In the genomic region with DNA sequence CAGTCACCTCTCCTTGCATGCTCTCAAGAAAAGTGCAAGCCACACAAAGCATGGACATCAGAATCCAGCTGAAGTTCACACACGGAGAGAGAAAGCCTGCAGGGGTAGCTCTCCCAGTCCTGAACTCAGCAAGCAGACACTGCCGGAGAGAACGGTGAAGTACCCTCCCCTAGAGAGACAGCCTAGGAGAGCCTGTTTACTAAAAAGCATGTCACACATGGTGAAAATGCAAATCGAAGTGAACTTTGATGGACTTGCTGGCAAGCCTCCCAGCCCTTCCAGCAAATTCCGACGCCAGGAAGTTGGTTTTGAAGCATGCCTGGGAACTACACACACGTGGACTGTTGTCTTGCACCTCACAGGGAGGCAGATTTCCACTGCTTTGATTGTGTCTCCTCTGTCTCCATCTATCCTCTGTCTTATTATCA, we compare ENCODE assay signal across 9 mouse cellular contexts. TPM values are rescaled to one million over a fixed set of nuclear protein-coding genes. Genes with fewer than 3 reads are reported as not detected.
DNase-seq lines count a peak whose midpoint lies in the region; ATAC-seq and TF ChIP-seq lines count a peak whose summit lies in the region.
"Had no signal": no experiment of that assay in that cellular context is flagged by ENCODE, and none has a peak within 500 bp of the region (broad histone marks: within the 10 kb centered on the region; RNA-seq: fewer than 3 reads in every experiment).

No protein-coding gene starts in this region.

- DNase-seq in liver, adult 2 months (ENCODE audit: extremely low read depth, low read depth, low spot score), result peak; percentile 75
- DNase-seq in liver, result no peak
- peak; percentile 69 for DNase-seq in hindbrain, postnatal 0 days (ENCODE audit: low spot score)
- peak; percentile 34 for DNase-seq in lung, postnatal 25 days (ENCODE audit: low spot score)
- DNase-seq in right cerebral cortex, postnatal 25 days, result no peak
- no peak for DNase-seq in urinary bladder, adult 2 months (ENCODE audit: low spot score)
- DNase-seq in embryo, embryonic 10 days (ENCODE audit: low spot score), result no peak
- DNase-seq: gastrocnemius, postnatal 14 days had no signal

- no peak overlapping the region for H3K27ac ChIP-seq in liver, adult 2 months (replicated peaks; ENCODE audit: insufficient read depth, low read depth, low read length)
- peak overlapping the region; percentile 92 for H3K27ac ChIP-seq in embryonic facial prominence, embryonic 13.5 days
- 0 out of 2 replicates have a peak overlapping the region, but pooled peaks have one; percentile 45 for H3K27ac ChIP-seq in hindbrain, postnatal 0 days

- H3K36me3 ChIP-seq in liver, adult 2 months (ENCODE audit: control insufficient read depth, insufficient read depth, low read length), result no peaks in the 10 kb centered on the region
- H3K36me3 ChIP-seq in embryonic facial prominence, embryonic 13.5 days, result no peaks in the 10 kb centered on the region
- no peaks in the 10 kb centered on the region for H3K36me3 ChIP-seq in hindbrain, postnatal 0 days (ENCODE audit: insufficient read depth, low read length)

- H3K27me3 ChIP-seq in liver, adult 2 months (ENCODE audit: control insufficient read depth, insufficient read depth, low read length), result no peaks in the 10 kb centered on the region
- H3K27me3 ChIP-seq in embryonic facial prominence, embryonic 13.5 days, result no peaks in the 10 kb centered on the region
- no peaks in the 10 kb centered on the region for H3K27me3 ChIP-seq in hindbrain, postnatal 0 days (ENCODE audit: insufficient read depth, low read length)

- H3K9ac ChIP-seq in liver, adult 2 months (ENCODE audit: low read depth, low read length), result no peak overlapping the region
- H3K9ac ChIP-seq in embryonic facial prominence, embryonic 13.5 days, result no peak overlapping the region
- no peak overlapping the region for H3K9ac ChIP-seq in hindbrain, postnatal 0 days (replicated peaks; ENCODE audit: low read length)

- ATAC-seq in embryonic facial prominence, embryonic 13.5 days (ENCODE audit: insufficient number of reproducible peaks, insufficient read depth, low FRiP score, low TSS enrichment, low read depth), result no peak
- no peak for ATAC-seq in hindbrain, postnatal 0 days

- TF ChIP-seq CTCF in liver, adult 2 months (IDR thresholded peaks at IDR 0.05; ENCODE audit: low read depth, low read length), result no peak
- no peak; the same call in 1 of the 2 replicates for TF ChIP-seq CTCF in hindbrain, postnatal 0 days (IDR thresholded peaks at IDR 0.05; ENCODE audit: low read depth)

- no peaks in the 10 kb centered on the region for H3K9me3 ChIP-seq in embryonic facial prominence, embryonic 13.5 days
- H3K9me3 ChIP-seq in hindbrain, postnatal 0 days (ENCODE audit: low read length), result no peaks in the 10 kb centered on the region

- H3K4me3 ChIP-seq in liver, adult 2 months (ENCODE audit: insufficient read depth, low read depth, low read length), result no peak overlapping the region
- H3K4me3 ChIP-seq in embryonic facial prominence, embryonic 13.5 days, result no peak overlapping the region
- H3K4me3 ChIP-seq in hindbrain, postnatal 0 days (ENCODE audit: low read length), result no peak overlapping the region

- WGBS in liver, adult 2 months, result 10% methylated on average over 7 of the region's 7 CpGs
- WGBS in embryonic facial prominence, embryonic 13.5 days, result 5% methylated on average over 7 of the region's 7 CpGs
- WGBS in hindbrain, postnatal 0 days, result 6% methylated on average over 7 of the region's 7 CpGs

- no peaks in the 10 kb centered on the region for H3K79me2 ChIP-seq in liver, adult 2 months (ENCODE audit: control insufficient read depth, insufficient read depth, low read length)

- peaks cover 11% of the 10 kb centered on the region for H3K4me1 ChIP-seq in liver, adult 2 months (ENCODE audit: control insufficient read depth, insufficient read depth, low read length)
- H3K4me1 ChIP-seq in embryonic facial prominence, embryonic 13.5 days, result peaks cover 74% of the 10 kb centered on the region
- peaks cover 31% of the 10 kb centered on the region for H3K4me1 ChIP-seq in hindbrain, postnatal 0 days (ENCODE audit: insufficient read depth, low read length)

- H3K4me2 ChIP-seq in embryonic facial prominence, embryonic 13.5 days, result peak overlapping the region; percentile 0; the same call in 1 of the 2 replicates
- H3K4me2 ChIP-seq in hindbrain, postnatal 0 days (ENCODE audit: low read depth, low read length), result no peak overlapping the region

- no peak for TF ChIP-seq POLR2A in liver, adult 2 months (IDR thresholded peaks at IDR 0.05; ENCODE audit: extremely low read depth, insufficient read depth, low read length)

RNA-seq across cellular contexts. Expression of a gene that starts 7.0 kb away (rescaled TPM):
- total RNA-seq in liver, adult 2 months (2014; rRNA removed), result 26.3 and 39.2 TPM in 2 replicates
- polyA plus RNA-seq in liver, adult 2 months (2012; rRNA removed), result 20.3 and 33.8 TPM in 2 replicates
- polyA plus RNA-seq in embryonic facial prominence, embryonic 13.5 days (2015; fragmentation: Nextera tagmentation; extraction: Ambion mirVana), result 11.1 and 13.5 TPM in 2 replicates
- total RNA-seq in hindbrain, postnatal 0 days (2014; rRNA removed), result 91.5 and 99.1 TPM in 2 replicates
- polyA plus RNA-seq in hindbrain, postnatal 0 days (2015; fragmentation: Nextera tagmentation; extraction: Ambion mirVana), result 10.2 and 11.4 TPM in 2 replicates
- polyA plus RNA-seq in urinary bladder, adult 2 months (2012; rRNA removed), result 33.4 and 35.5 TPM in 2 replicates

Comparison
In these comparisons a context has a peak if more than half of its experiments do, and no peak if none do; other contexts are left out.
1. DNase-seq: peak in liver, adult 2 months (single experiment), hindbrain, postnatal 0 days (single experiment) and lung, postnatal 25 days (single experiment); none in liver (single experiment), right cerebral cortex, postnatal 25 days (single experiment), urinary bladder, adult 2 months (single experiment) and embryo, embryonic 10 days (single experiment).